Mouse (Mus musculus): Measurements from ENCODE around the gene Dppa2.
"Not testable (repeated sequence)": the region's sequence is repeated elsewhere in the genome, so short reads cannot be mapped to it uniquely, and the experiment has no call there.

Gene Dppa2

GRCm38 (mm10) chr16:48303509-48303908 lies at the start of gene Dppa2:
TSS of gene Dppa2 (plus strand) at chr16:48303908.
- no peak for DNase-seq (ENCODE audit: low spot score)

DNA sequence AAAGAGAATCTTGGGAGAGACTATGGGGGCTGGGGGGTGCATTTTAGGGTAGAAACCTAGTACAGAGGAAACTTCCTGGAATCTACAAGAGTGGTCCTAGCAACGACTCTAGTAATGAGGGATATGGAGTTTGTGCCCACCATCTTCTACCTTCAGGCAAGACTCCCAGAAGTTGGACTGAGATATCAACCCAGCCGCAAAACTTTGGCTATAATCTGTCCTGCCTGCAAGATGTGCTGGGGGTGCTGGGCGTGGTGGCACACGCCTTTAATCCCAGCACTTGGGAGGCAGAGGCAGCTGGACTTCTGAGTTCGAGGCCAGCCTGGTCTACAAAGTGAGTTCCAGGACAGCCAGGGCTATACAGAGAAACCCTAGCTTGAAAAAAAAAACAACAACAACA lies 49.1 kb upstream of the Dppa2 start:
- DNase-seq (ENCODE audit: low spot score): no peak

GRCm38 (mm10) chr16:48259519-48259918 lies 44.2 kb upstream of the Dppa2 start:
- no peak for DNase-seq (ENCODE audit: low spot score)

DNA sequence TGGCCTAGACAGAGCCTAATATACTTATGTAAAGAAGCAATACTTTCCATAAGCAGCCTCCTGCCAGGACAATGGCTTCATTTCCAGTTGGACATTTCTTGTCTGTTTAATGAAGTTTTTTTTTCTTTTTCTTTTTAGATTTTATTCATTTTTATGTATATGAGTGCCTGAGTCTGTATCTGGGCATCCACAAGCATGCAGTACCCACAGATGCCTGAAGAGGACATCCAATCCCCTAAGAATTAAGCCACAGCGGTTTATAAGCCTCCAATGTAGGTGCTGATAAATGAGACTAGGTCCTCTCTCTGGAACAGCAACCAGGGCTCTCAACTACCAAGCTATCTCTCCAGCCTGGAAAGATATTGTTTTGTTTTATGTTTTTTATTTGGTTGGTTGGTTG lies 40.8 kb upstream of the Dppa2 start:
- no peak for DNase-seq (ENCODE audit: low spot score)

- DNase-seq (ENCODE audit: low spot score): no peak
Observed at GRCm38 (mm10) chr16:48265856-48266255, 37.9 kb upstream of the Dppa2 start.

DNA sequence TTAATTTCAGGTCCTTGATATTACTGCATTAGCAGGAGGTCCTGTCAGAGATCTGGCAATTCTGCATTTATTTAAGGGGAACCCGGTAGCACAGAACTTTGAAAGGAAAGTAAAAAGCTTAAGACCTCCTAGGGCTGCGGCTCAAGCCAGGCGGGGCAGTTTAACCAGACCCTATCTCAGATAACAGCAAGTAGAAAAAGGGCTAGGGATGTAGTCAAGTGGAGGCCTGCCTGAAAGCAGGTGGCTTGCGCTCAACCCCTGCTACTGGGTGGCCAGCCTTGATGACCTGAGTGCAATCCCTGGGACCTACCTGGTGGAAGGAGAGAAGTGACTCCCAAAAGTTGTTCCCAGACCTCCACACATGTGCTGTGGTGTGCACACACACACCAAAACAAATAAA lies 26.8 kb upstream of the Dppa2 start:
- no peak for DNase-seq (ENCODE audit: low spot score)

DNA sequence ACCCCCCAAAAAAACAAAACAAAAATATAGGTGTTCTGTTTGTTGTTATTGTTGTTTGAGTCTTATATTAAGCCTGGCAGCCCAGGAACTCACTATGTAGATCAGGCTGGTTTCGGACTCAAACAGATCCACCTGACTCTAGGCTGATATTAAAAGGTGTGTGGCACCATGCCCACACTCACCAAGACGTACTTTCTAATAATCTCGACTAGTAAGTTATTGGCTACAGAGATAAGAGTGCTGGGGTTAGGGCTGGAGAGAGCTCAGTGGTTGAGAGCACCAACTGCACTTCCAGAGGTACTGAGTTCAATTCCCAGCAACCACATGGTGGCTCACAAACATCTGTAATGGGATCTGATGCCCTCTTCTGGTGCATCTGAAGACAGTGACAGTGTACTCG lies 22.8 kb upstream of the Dppa2 start:
- DNase-seq (ENCODE audit: low spot score): no peak

DNA sequence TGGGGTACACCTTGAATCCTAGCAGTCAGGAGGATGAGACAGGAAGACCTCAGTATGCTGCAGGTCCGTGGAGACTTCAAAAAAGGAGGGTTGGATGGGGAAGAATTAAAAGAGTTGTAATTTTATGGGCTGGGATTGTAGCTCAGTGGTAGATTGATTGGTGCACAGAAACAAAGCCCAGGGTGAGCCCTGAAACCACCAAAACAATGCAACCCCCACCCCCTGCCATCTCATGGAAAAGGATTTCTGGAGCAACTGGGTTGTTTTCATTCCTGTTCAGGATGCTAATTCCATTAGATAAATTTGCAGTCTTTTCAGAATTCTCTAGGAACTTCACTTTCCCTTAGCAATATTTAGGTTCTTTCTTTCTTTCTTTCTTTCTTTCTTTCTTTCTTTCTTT lies 20.9 kb upstream of the Dppa2 start:
- no peak for DNase-seq (ENCODE audit: low spot score)

- DNase-seq (ENCODE audit: low spot score): no peak
Observed at GRCm38 (mm10) chr16:48283517-48283916, 20.2 kb upstream of the Dppa2 start, which contains the start of gene Dppa4. TSS of gene Dppa4 (plus strand) at chr16:48283733.

- no peak for DNase-seq (ENCODE audit: low spot score)
Observed at GRCm38 (mm10) chr16:48285517-48285916, 18.2 kb upstream of the Dppa2 start.

DNA sequence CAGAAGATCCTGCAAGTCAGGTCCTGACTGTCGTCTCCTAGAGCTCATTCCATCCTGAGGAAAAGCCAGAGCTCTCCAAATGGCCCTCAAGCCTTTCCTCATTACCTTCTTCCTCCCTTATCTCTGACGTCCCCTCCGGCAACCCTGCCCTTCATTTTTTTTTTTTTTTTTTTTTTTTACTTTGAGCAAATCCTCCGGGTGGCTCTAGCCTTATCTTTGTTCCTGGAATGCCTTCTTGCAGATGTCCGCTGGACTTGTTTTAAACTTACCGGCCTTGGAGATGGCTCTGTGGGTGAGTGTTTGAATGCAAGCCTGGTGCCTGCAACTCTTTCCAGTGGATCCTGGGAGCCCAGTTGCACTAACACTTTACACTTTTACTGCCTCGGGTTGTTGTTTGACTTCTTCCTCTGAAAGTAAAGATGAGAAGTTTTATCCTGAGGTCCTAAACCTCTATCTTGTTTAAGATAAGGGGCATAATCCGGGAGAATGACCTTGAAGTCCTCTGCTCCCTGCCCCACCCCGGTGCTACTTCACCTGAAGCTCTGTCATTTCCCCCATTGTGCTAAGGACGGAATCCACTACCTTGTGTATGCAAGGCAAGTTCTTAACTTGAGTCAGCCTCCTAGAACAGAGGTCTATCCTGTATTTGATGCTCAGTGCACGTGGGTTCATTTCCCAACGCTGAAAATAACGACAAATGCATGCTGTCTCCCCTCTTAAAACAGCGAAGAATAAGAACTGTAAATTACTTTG lies 6.1 kb upstream of the Dppa2 start:
- DNase-seq (ENCODE audit: low spot score): no peak

- DNase-seq (ENCODE audit: low spot score): no peak
Observed at GRCm38 (mm10) chr16:48299884-48300283, 3.8 kb upstream of the Dppa2 start.

GRCm38 (mm10) chr16:48303983-48304382 lies 275 bp downstream of the Dppa2 start:
- DNase-seq (ENCODE audit: low spot score): no peak

GRCm38 (mm10) chr16:48308916-48309315 lies 5.2 kb downstream of the Dppa2 start:
- DNase-seq (ENCODE audit: low spot score): not testable (repeated sequence)

DNA sequence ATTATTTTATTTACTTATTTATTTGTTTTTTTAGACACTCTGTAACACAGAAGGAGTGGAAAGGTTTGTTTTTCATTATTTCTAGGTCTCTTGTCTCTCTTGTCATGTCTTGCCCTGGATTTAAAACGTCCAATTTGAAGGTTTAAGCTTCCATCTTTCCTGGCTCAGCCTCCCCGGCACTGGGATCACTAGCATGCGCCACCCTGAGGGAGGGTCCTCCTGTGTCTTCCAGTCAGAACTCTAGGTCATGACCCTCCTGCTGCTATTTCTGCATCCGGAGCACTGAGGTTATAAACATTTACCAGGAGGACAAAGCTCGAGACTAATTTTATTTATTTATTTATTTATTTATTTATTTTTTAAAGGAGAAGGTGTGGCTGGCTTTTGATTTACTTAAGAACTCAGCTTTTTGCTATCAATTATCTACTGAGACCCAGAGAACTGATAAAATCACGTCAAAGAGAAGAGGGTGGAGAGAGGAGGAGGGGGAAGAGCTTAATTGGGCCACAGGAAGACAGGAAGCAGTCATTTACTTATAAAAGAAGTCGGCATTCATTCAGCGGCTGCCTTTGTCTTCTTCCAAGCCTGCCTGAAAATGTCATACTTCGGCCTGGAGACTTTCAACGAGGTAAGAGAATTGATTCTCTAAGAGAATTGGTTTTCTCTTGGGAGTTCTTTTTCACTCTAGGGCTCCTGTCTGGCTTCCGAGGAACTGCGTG lies 6.4 kb downstream of the Dppa2 start:
- DNase-seq (ENCODE audit: low spot score): no peak

- no peak for DNase-seq (ENCODE audit: low spot score)
Observed at GRCm38 (mm10) chr16:48315294-48315693, 11.6 kb downstream of the Dppa2 start.

- no peak for DNase-seq (ENCODE audit: low spot score)
Observed at GRCm38 (mm10) chr16:48320781-48321180, 17.1 kb downstream of the Dppa2 start.

GRCm38 (mm10) chr16:48323133-48323532 lies 19.4 kb downstream of the Dppa2 start:
- DNase-seq (ENCODE audit: low spot score): no peak

- no peak for DNase-seq (ENCODE audit: low spot score)
Observed at GRCm38 (mm10) chr16:48323602-48324345, 20.1 kb downstream of the Dppa2 start.

DNA sequence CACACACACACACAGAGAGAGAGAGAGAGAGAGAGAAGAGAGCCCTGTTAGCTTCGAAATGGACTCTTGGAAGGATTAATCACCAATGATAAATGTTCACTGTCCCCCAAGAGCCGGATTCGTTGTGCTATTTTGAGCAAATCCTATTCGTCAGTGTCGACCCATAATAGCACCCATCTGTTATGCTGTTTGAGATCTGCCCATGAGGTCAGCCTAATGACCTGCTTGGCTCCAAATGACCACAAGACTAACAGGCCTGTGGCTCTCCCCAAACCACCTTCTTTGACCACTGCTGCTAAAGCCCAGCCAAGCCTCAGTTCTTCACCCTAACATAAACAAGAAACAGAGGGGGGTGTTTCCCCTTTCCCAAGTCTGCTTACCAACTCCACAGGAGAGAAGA lies 23.2 kb downstream of the Dppa2 start:
- DNase-seq (ENCODE audit: low spot score): no peak

GRCm38 (mm10) chr16:48328420-48328819 lies 24.7 kb downstream of the Dppa2 start:
- DNase-seq (ENCODE audit: low spot score): no peak

- no peak for DNase-seq (ENCODE audit: low spot score)
Observed at GRCm38 (mm10) chr16:48331822-48332221, 28.1 kb downstream of the Dppa2 start.

DNA sequence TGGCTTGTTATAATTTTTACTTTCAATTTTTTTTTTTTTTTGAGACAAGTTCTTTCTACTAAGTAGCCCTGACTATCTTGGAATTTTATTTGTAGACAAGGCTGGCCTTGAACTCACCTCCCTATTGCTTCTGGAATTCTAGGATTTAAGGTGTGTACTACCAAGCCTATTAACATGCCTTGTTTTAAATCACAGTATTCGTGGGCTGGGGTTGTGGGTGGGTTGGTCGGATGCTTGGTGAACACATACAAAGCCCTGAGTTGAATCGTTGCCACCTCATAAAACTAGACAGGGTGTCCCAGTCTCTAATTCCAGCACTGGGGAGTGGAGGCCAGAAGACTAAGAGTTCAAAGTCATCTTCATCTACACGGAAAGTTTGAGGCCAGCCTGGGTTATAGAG lies 31.6 kb downstream of the Dppa2 start:
- no peak for DNase-seq (ENCODE audit: low spot score)
